27 mouse cellular contexts compared by ENCODE assay signal in the genomic region with DNA sequence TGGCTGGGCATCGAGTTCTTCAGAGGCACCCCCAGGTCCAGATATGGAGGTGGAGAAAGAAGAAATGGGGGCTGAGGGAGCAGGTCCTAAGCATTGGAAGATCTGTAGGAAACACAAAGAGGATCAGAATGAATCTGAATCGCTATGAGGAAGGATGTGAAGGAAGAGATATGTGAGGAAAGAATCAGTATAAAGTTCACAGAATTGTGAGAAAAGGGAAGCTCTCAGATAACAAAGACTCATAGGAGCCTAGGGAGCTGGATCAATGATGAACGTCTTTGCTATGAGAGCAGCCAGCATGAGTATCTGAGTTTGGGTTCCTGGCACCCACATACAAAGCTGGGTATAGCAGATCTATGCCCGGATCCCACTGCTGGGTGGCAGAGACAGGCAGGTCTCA. TPM values are rescaled to one million over a fixed set of nuclear protein-coding genes. Genes with fewer than 3 reads are reported as not detected.
"Had no signal": no experiment of that assay in that cellular context is flagged by ENCODE, and none has a peak within 500 bp of the region (broad histone marks: within the 10 kb centered on the region; RNA-seq: fewer than 3 reads in every experiment).

No protein-coding gene starts in this region.

- H3K4me3 ChIP-seq: layer of hippocampus, adult 2 months; limb, embryonic 10.5 days; limb, embryonic 13.5 days; lung, embryonic 15.5 days; megakaryocyte, embryonic 14.5 days; midbrain, embryonic 10.5 days; midbrain, embryonic 13.5 days had no signal

- ATAC-seq: intestine, postnatal 0 days; midbrain, embryonic 13.5 days; midbrain, embryonic 16.5 days had no signal

- H3K4me1 ChIP-seq: lung, embryonic 15.5 days; midbrain, embryonic 13.5 days had no signal

- H3K9me3 ChIP-seq: limb, embryonic 10.5 days; limb, embryonic 13.5 days; lung, embryonic 15.5 days; midbrain, embryonic 10.5 days; midbrain, embryonic 13.5 days had no signal

- DNase-seq: kidney, adult 2 months; kidney, postnatal 25 days; layer of hippocampus, adult 9-11 months; lung, postnatal 10 days; lung, postnatal 36 days; thymus, adult 2 months; thymus, postnatal 14 days; thymus, postnatal 4 days had no signal

- H3K27ac ChIP-seq: kidney, postnatal 0 days; layer of hippocampus, adult 2 months; limb, embryonic 10.5 days; limb, embryonic 13.5 days; lung, embryonic 15.5 days; midbrain, embryonic 10.5 days; midbrain, embryonic 13.5 days; stomach, postnatal 0 days had no signal

- H3K9ac ChIP-seq: limb, embryonic 13.5 days; lung, embryonic 15.5 days; midbrain, embryonic 13.5 days had no signal

- H3K27me3 ChIP-seq: limb, embryonic 13.5 days; lung, embryonic 15.5 days; midbrain, embryonic 13.5 days had no signal

- H3K36me3 ChIP-seq: limb, embryonic 10.5 days; limb, embryonic 13.5 days; lung, embryonic 15.5 days; midbrain, embryonic 10.5 days; midbrain, embryonic 13.5 days had no signal

- H3K4me2 ChIP-seq: limb, embryonic 13.5 days; lung, embryonic 15.5 days; midbrain, embryonic 13.5 days had no signal

RNA-seq across cellular contexts. Expression of gene Treml4, which starts 5.7 kb away (rescaled TPM):
- total RNA-seq: layer of hippocampus, adult 2 months; layer of hippocampus, postnatal 25 days; left cerebral cortex, postnatal 25 days had no signal
- polyA plus RNA-seq: limb, embryonic 10.5 days had no signal

RNA-seq across cellular contexts. Expression of gene Trem3, which starts 22.3 kb away (rescaled TPM):
- total RNA-seq: layer of hippocampus, adult 2 months; layer of hippocampus, postnatal 25 days; left cerebral cortex, adult 18-20 months; liver, adult 2 months had no signal
- polyA plus RNA-seq: intestine, postnatal 0 days; kidney, embryonic 14.5 days; midbrain, embryonic 10.5 days; midbrain, embryonic 13.5 days; midbrain, embryonic 16.5 days; neural tube, embryonic 11.5 days; neural tube, embryonic 14.5 days; stomach, embryonic 14.5 days; stomach, postnatal 0 days had no signal

RNA-seq across cellular contexts. Expression of gene Treml2, which starts 29.5 kb away (rescaled TPM):
- polyA plus RNA-seq: intestine, postnatal 0 days; kidney, embryonic 14.5 days had no signal

RNA-seq across cellular contexts. Expression of gene Trem1, which starts 37.3 kb away (rescaled TPM):
- total RNA-seq: layer of hippocampus, adult 2 months; layer of hippocampus, postnatal 25 days; left cerebral cortex, adult 18-20 months; left cerebral cortex, postnatal 25 days; liver, adult 2 months had no signal
- polyA plus RNA-seq: kidney, embryonic 14.5 days; limb, embryonic 10.5 days; liver, adult 2 months; midbrain, embryonic 10.5 days; midbrain, embryonic 13.5 days; midbrain, embryonic 16.5 days; neural tube, embryonic 14.5 days; stomach, embryonic 14.5 days; stomach, postnatal 0 days had no signal

RNA-seq across cellular contexts. Expression of gene B430306N03Rik, which starts 46.1 kb away (rescaled TPM):
- total RNA-seq: layer of hippocampus, adult 2 months had no signal
- polyA plus RNA-seq: limb, embryonic 10.5 days; midbrain, embryonic 13.5 days; neural tube, embryonic 11.5 days; neural tube, embryonic 14.5 days had no signal
